Mouse (Mus musculus): ENCODE results near the gene 6330409D20Rik. TPM values are rescaled to one million over a fixed set of nuclear protein-coding genes. Genes with fewer than 3 reads are reported as not detected.

The 6330409D20Rik gene
- polyA plus RNA-seq (2015; fragmentation: Nextera tagmentation; extraction: Ambion mirVana), result 0.18 TPM in 2 replicates

DNA sequence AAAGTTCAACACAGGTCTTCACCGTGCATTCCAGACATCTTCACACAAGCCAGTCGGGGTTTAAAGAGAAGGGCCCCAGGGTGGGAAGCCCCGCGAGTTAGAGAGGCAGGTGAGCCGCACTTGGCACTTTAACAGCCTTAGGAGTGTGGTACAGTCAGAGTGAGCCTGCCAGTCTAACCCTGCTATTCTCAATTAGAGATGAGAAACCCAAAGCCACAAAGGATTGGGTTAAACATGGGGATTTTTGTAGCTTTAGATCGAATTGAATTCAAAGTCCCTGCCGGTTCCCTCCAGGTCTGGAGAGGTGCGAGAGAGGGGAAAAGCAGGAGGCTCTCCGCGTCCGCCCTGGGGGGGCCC, at the start of gene 6330409D20Rik:
Gene 6330409D20Rik, minus strand, starts transcription at position 101 of the 357 bp plus-strand sequence.
- Histone ChIP-seq H3K27ac (ENCODE audit: low read depth, low read length) (no peak within 1 kb of the TSS), H3K9ac (ENCODE audit: low read depth, low read length) (peak within 1 kb of the TSS; percentile 11; the same call in 1 of the 2 replicates), H3K9me3 (ENCODE audit: control insufficient read depth) (no peaks in the 10 kb centered on the region), H3K4me1 (replicated peaks; ENCODE audit: control insufficient read depth, insufficient read depth, low read length) (no peaks in the 10 kb centered on the region), H3K27me3 (replicated peaks; ENCODE audit: control insufficient read depth, insufficient read depth, low read length) (peaks cover 23% of the 10 kb centered on the region), H3K4me2 (replicated peaks; ENCODE audit: low read depth) (peak within 1 kb of the TSS; percentile 70), H3K36me3 (ENCODE audit: control insufficient read depth, insufficient read depth) (0 out of 2 replicates have a peak, but pooled peaks cover 5% of the 10 kb centered on the region), H3K4me3 (ENCODE audit: low read depth, low read length) (peak within 1 kb of the TSS; percentile 37)
- ATAC-seq, result no peak
- 10% methylated on average over 11 of the region's 11 CpGs for WGBS
- no peak for TF ChIP-seq CTCF (IDR thresholded peaks at IDR 0.05; ENCODE audit: low read depth)

DNA sequence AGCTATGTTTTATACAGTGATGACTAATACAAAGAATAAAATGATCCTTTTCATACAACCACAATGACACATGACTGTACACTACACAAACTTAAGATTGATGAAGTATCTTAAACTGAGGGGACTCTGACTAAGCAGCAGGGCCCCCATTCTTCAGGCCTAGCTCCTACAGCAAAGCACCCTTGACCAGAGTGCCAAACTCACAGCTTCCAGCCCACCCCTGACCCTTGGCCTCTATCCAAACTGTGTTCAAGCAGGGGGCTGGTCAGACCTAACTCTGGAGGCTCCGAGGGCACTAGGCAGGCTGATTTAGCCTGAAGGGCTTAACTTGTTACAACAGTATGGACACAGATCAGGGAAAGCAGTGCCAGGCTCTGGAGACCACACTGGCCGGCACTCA, 47.8 kb upstream of the 6330409D20Rik start:
- no peak overlapping the region for H3K27ac ChIP-seq (ENCODE audit: low read depth, low read length)
- no peak for ATAC-seq
- H3K4me3 ChIP-seq (ENCODE audit: low read depth, low read length), result no peak overlapping the region
- H3K4me1 ChIP-seq (replicated peaks; ENCODE audit: control insufficient read depth, insufficient read depth, low read length), result no peaks in the 10 kb centered on the region
- H3K4me2 ChIP-seq (replicated peaks; ENCODE audit: low read depth), result no peak overlapping the region
- 0 out of 2 replicates have a peak, but pooled peaks cover 7% of the 10 kb centered on the region for H3K36me3 ChIP-seq (ENCODE audit: control insufficient read depth, insufficient read depth)
- 60% methylated on average over 2 of the region's 2 CpGs for WGBS
- no peaks in the 10 kb centered on the region for H3K27me3 ChIP-seq (replicated peaks; ENCODE audit: control insufficient read depth, insufficient read depth, low read length)
- H3K9ac ChIP-seq (ENCODE audit: low read depth, low read length), result no peak overlapping the region
- H3K9me3 ChIP-seq (ENCODE audit: control insufficient read depth), result no peaks in the 10 kb centered on the region
- TF ChIP-seq CTCF (IDR thresholded peaks at IDR 0.05; ENCODE audit: low read depth), result no peak

DNA sequence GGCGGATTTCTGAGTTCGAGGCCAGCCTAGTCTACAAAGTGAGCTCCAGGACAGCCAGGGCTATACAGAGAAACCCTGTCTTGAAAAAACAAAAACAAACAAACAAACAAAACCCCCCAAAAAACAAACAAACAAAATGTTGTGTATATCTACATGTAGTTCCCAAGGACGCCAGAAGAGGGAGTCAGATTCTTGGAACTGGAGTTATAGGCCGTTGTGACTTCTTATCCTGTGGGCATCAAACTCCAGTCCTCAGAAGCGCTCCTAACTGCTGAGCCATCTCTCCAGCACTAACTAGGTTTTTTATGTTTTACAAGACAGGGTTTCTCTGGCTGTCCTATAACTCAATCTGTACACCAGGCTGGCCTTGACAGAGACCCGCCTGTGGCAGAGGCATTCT, 46.4 kb upstream of the 6330409D20Rik start:
- no peak overlapping the region for H3K4me3 ChIP-seq (ENCODE audit: low read depth, low read length)
- H3K4me2 ChIP-seq (replicated peaks; ENCODE audit: low read depth), result no peak overlapping the region
- no peaks in the 10 kb centered on the region for H3K4me1 ChIP-seq (replicated peaks; ENCODE audit: control insufficient read depth, insufficient read depth, low read length)
- TF ChIP-seq CTCF (IDR thresholded peaks at IDR 0.05; ENCODE audit: low read depth), result peak; percentile 66
- no peak overlapping the region for H3K9ac ChIP-seq (ENCODE audit: low read depth, low read length)
- 62% methylated on average over 6 of the region's 6 CpGs for WGBS
- no peaks in the 10 kb centered on the region for H3K9me3 ChIP-seq (ENCODE audit: control insufficient read depth)
- no peaks in the 10 kb centered on the region for H3K27me3 ChIP-seq (replicated peaks; ENCODE audit: control insufficient read depth, insufficient read depth, low read length)
- 0 out of 2 replicates have a peak, but pooled peaks cover 7% of the 10 kb centered on the region for H3K36me3 ChIP-seq (ENCODE audit: control insufficient read depth, insufficient read depth)
- ATAC-seq, result no peak
- H3K27ac ChIP-seq (ENCODE audit: low read depth, low read length), result no peak overlapping the region

DNA sequence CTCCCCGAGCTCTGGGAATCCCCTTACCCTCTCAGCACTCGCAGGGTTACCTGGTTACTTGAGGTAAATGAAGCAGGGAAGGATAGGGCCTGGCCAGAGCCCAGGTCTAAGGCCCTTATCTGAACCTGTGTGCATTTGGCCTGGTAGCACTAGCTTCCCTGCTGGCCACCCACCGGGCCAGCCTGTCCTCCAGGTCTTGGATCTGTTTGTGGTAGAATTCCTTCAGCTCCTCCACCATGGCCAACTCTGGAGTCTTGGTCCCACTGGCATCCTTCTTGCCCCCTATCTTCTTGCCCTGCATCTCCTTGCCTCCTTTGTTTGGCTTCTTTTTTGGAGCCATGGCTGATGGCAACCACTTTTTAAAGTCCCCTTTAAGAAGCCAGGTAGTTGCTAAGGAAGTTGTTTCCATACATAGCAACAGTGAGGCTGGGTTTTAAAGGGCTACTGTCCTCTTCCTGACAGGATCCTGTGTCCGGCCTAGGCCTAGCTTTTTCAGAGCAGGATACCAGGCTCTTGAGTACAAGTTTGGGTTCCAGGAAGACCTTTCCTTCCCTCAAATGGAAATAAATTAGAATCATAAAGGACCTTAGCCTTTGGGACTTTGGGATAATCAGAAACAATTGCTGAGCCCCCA, 43.3 kb upstream of the 6330409D20Rik start, which contains the start of gene Cfap157:
Gene Cfap157, minus strand, starts transcription at position 381 of the 634 bp plus-strand sequence.
- no peak for TF ChIP-seq CTCF (IDR thresholded peaks at IDR 0.05; ENCODE audit: low read depth)
- H3K27me3 ChIP-seq (replicated peaks; ENCODE audit: control insufficient read depth, insufficient read depth, low read length), result no peaks in the 10 kb centered on the region
- H3K36me3 ChIP-seq (ENCODE audit: control insufficient read depth, insufficient read depth), result no peaks in the 10 kb centered on the region
- H3K9me3 ChIP-seq (ENCODE audit: control insufficient read depth), result no peaks in the 10 kb centered on the region
- no peak within 1 kb of the TSS for H3K4me3 ChIP-seq (ENCODE audit: low read depth, low read length)
- H3K4me2 ChIP-seq (replicated peaks; ENCODE audit: low read depth), result no peak within 1 kb of the TSS
- H3K9ac ChIP-seq (ENCODE audit: low read depth, low read length), result no peak within 1 kb of the TSS
- 68% methylated on average over 4 of the region's 4 CpGs for WGBS
- ATAC-seq, result no peak
- H3K4me1 ChIP-seq (replicated peaks; ENCODE audit: control insufficient read depth, insufficient read depth, low read length), result no peaks in the 10 kb centered on the region
- H3K27ac ChIP-seq (ENCODE audit: low read depth, low read length), result no peak within 1 kb of the TSS

DNA sequence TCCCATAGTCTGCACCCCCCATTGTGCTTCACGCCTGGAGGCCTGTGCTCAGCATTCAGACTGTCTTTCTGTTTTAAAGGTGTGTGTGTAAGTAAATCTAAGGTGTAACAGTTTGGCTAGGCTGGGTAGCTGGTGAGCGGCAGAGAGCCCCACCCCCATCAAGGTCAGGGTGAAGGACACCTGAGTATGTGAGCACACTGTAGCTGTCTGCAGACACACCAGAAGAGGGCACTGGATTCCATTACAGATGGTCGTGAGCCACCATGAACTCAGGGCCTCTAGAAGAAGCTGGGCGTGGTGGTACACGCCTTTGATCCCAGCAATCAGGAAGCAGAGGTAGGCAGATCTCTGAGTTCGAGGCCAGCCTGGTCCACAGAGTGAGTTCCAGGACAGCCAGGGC, 40.9 kb upstream of the 6330409D20Rik start:
- Histone ChIP-seq H3K9me3 (ENCODE audit: control insufficient read depth) (no peaks in the 10 kb centered on the region), H3K27ac (ENCODE audit: low read depth, low read length) (no peak overlapping the region), H3K36me3 (ENCODE audit: control insufficient read depth, insufficient read depth) (no peaks in the 10 kb centered on the region), H3K4me2 (replicated peaks; ENCODE audit: low read depth) (no peak overlapping the region), H3K27me3 (replicated peaks; ENCODE audit: control insufficient read depth, insufficient read depth, low read length) (no peaks in the 10 kb centered on the region), H3K9ac (ENCODE audit: low read depth, low read length) (no peak overlapping the region), H3K4me3 (ENCODE audit: low read depth, low read length) (no peak overlapping the region), H3K4me1 (replicated peaks; ENCODE audit: control insufficient read depth, insufficient read depth, low read length) (no peaks in the 10 kb centered on the region)
- TF ChIP-seq CTCF (IDR thresholded peaks at IDR 0.05; ENCODE audit: low read depth), result 0 out of 2 replicates have a peak, but pooled peaks have one; percentile 11
- WGBS, result 66% methylated on average over 6 of the region's 6 CpGs
- ATAC-seq, result no peak

DNA sequence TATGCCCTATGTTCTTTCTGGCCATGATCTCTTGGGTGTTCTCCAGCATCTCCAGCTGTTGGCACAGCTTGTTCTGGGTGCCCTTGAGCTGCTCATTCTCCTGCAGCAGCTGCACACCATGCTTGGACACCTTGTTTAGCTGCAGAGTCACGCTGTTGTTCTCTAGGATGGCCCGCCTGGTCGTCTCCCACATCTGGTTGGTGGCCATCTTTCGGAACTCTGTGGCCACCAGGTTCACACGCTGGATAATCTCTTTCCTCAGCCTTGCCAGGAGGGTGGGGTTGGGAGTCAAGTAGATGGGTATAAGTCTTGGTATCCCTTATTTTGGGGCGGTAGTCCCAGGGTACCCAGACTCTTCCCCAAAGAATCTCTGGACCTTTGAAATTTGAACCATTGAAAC, 38.9 kb upstream of the 6330409D20Rik start:
- Histone ChIP-seq H3K4me2 (replicated peaks; ENCODE audit: low read depth) (no peak overlapping the region), H3K4me1 (replicated peaks; ENCODE audit: control insufficient read depth, insufficient read depth, low read length) (no peaks in the 10 kb centered on the region; the same call in 1 of the 2 replicates), H3K9me3 (ENCODE audit: control insufficient read depth) (no peaks in the 10 kb centered on the region), H3K27me3 (replicated peaks; ENCODE audit: control insufficient read depth, insufficient read depth, low read length) (no peaks in the 10 kb centered on the region), H3K27ac (ENCODE audit: low read depth, low read length) (no peak overlapping the region), H3K9ac (ENCODE audit: low read depth, low read length) (no peak overlapping the region), H3K4me3 (ENCODE audit: low read depth, low read length) (no peak overlapping the region), H3K36me3 (ENCODE audit: control insufficient read depth, insufficient read depth) (no peaks in the 10 kb centered on the region)
- WGBS, result 95% methylated on average over 6 of the region's 6 CpGs
- TF ChIP-seq CTCF (IDR thresholded peaks at IDR 0.05; ENCODE audit: low read depth), result no peak
- ATAC-seq, result no peak

Data from intestine, postnatal 0 days (tissue).